Mouse (Mus musculus): ENCODE results near the gene Nop56.

DNA sequence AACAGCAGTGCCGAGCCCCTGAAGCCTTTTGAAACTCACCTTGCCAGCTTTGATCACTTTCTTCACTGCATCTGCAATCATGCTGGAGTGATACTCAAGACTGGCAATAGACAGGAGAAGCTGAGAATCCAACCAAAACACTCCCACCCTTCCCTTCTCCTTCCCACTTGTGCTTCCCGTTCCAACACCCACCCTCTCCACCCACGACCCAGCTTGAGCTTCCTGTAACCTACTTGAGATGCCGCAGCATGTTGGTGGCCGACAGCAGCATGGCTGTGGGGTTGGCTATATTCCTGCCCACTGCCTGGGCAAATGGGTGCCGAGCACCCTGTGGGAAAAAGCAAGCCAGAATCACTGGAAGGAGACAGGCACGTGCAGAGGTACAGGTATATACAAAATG is 6.0 kb downstream of the Nop56 start:
- TF ChIP-seq CTCF (IDR thresholded peaks at IDR 0.05; ENCODE audit: low read depth) (no peak), EP300 (optimal IDR thresholded peaks at IDR 0.05) (no peak)
